Mouse (Mus musculus) midbrain, embryonic 12.5 days (tissue): ENCODE data around the gene Rpl24. TPM values are rescaled to one million over a fixed set of nuclear protein-coding genes. Genes with fewer than 3 reads are reported as not detected.
A peak's percentile ranks its signal among the peaks of the same experiment; 100 is the strongest.
"Not testable (repeated sequence)": the region's sequence is repeated elsewhere in the genome, so short reads cannot be mapped to it uniquely, and the experiment has no call there.

Experiments
- ATAC-seq: fragments of 200-750 bp; cut with Nextera tagmentation; 2 replicates; pipeline ENCODE4 v1.8.0; 2017; ENCODE audit warnings: low read depth, moderate TSS enrichment, moderate library complexity; ENCODE audit not compliant: low FRiP score
- H3K27ac ChIP-seq: fragments of 300-500 bp; sonication (generic); replicated peaks from 2 replicates; pipeline ENCODE4 v1.5.1; 2016; ENCODE audit warnings: mild to moderate bottlenecking
- H3K27me3 ChIP-seq: fragments of 300-500 bp; sonication (generic); 2 replicates; pipeline ENCODE4 v1.6.1; 2016; ENCODE audit warnings: mild to moderate bottlenecking
- H3K36me3 ChIP-seq: fragments of 300-500 bp; sonication (generic); 2 replicates; pipeline ENCODE4 v1.6.1; 2016
- H3K4me1 ChIP-seq: fragments of 300-500 bp; sonication (generic); 2 replicates; pipeline ENCODE4 v1.6.1; 2016
- H3K4me2 ChIP-seq: fragments of 300-500 bp; sonication (generic); replicated peaks from 2 replicates; pipeline ENCODE4 v1.6.1; 2016; ENCODE audit warnings: mild to moderate bottlenecking, moderate library complexity
- H3K4me3 ChIP-seq: fragments of 300-500 bp; sonication (generic); 2 replicates; pipeline ENCODE4 v1.5.1; 2016; ENCODE audit warnings: mild to moderate bottlenecking
- H3K9ac ChIP-seq: fragments of 300-500 bp; sonication (generic); replicated peaks from 2 replicates; pipeline ENCODE4 v1.6.1; 2016; ENCODE audit warnings: mild to moderate bottlenecking, moderate library complexity
- H3K9me3 ChIP-seq: fragments of 300-500 bp; sonication (generic); 2 replicates; pipeline ENCODE4 v1.6.1; 2016; ENCODE audit warnings: mild to moderate bottlenecking
- WGBS: fragments of 180-500 bp; shearing (Covaris S2); methylation state at CpG from one replicate; pipeline ENCODE4 v1.1.7; 2016; 5-methylcytosine and 5-hydroxymethylcytosine counted together
- polyA plus RNA-seq: library from polyadenylated mRNA; unstranded; fragments of >200 nt; fragmentation: Nextera tagmentation; extraction: Ambion mirVana; gene quantifications from 2 replicates; pipeline ENCODE4 v1.2.1, GENCODE M21; 2016

The Rpl24 gene
- polyA plus RNA-seq, 1 experiment from 2014 or later: 726 TPM

DNA sequence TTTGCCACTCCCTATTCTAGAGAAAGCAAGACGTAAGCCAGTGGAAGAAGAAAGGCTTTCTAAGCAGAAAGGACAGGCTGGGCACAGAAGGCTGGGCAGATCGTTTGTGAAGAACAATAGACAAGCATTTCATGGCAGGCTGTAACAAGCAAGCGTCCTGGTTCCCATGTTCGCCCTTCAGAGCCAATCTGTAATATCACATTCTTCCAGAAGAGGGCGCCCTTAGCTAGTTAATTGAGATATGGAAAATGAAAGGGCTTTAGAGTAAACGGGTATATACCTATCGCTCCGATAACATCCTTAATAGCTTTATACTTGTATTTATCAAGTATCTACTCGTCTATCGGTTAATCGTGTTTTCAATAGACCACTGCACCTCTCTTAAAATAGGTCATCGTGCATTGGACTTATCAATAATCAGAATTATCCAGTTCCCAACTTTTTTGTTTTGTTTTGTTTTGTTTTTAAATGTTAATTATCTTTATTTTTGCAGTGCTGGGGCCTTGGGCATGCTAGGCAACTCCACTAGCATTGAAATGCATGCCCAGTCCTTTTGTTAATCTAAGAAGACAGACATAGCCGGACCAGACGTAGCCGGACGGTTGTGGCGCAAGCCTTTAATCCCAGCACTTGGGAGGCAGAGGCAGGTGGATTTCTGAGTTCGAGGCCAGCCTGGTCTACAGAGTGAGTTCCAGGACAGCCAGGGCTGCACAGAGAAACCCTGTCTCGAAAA is 15.0 kb upstream of the Rpl24 start:
- H3K4me1 ChIP-seq: no peaks in the 10 kb centered on the region
- ATAC-seq: peak; percentile 68
- 42% methylated on average over 19 of the region's 19 CpGs for WGBS

DNA sequence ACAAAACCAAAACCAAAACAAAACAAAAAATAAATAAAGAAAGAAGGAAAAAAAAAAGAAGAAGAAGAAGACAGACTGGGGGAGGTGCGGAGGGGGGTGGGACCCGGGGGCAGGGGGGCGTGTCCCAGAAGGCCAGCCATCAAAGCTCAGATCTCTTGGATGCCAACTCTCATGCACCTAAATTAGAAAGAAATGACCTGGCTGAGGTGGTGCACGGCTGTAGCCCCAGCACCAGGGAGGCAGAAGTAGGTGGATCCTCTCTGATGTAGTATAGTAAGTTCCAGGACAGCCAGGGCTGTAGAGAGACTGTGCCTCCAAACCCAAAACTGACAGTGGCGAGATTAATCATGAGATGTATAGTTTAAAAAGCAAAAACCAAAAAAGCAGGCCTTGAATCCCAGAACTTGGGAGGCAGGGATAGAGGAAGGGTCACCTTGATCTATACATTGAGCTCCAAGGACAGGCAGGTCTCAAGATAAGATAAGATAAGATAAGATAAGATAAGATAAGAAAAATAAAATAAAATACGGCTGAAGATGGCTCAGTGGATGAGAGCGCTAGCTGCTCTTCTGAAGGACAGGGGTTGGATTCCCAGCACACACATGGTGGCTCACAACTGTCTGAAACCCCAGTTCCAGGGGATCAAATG is 14.3 kb upstream of the Rpl24 start:
- no peaks in the 10 kb centered on the region for H3K36me3 ChIP-seq
- no peak overlapping the region for H3K9ac ChIP-seq
- H3K27ac ChIP-seq: no peak overlapping the region
- no peaks in the 10 kb centered on the region for H3K4me1 ChIP-seq
- ATAC-seq: no peak
- 79% methylated on average over 7 of the region's 7 CpGs for WGBS
- no peaks in the 10 kb centered on the region for H3K9me3 ChIP-seq
- H3K4me3 ChIP-seq: no peak overlapping the region
- no peaks in the 10 kb centered on the region for H3K27me3 ChIP-seq
- no peak overlapping the region for H3K4me2 ChIP-seq

More for the DNA sequence above, 15.0 kb upstream of the Rpl24 start:
- Histone ChIP-seq H3K27me3 (no peaks in the 10 kb centered on the region), H3K9ac (no peak overlapping the region), H3K36me3 (no peaks in the 10 kb centered on the region), H3K27ac (no peak overlapping the region), H3K4me3 (no peak overlapping the region), H3K9me3 (no peaks in the 10 kb centered on the region), H3K4me2 (no peak overlapping the region)

DNA sequence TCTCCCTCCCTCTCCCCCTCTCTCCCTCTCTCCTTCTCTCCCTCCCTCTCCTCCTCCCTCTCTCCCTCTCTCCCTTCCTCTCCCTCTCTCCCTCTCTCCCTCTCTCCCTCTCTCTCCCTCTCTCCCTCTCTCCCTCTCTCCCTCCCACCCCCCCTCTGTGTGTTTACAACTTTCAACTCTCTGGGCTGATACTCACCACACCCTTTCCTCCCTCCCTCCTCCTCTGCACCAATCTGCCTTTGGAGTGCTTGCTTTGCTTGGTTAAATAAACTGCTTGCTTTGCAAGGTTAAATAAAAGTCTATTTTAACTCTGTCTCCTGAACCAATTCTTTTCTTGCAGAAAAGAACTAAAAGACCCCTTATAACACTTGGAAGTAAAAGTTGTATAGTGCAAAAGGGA is 13.3 kb upstream of the Rpl24 start:
- H3K4me2 ChIP-seq: no peak overlapping the region

DNA sequence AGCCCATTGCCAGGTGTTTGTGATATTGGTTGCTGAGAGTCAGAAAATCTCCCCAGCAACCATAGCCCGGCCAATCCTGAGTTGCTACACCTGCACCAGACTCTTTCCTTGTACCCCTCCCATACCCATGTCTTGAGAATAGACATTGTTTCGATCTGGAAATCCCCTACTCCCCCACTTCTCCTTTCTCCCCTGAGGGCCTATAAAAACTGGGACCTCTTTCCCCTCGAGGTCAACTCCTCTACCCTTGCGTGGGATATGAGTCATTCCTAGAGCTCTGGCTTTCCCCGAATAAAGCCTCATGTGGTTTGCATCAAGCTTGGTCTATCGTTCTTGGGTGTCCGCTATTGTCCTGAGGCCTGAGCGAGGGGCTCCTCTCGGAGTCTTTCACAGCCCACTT is 11.9 kb upstream of the Rpl24 start:
- H3K27ac ChIP-seq, H3K4me3 ChIP-seq, H3K4me1 ChIP-seq, H3K9ac ChIP-seq, H3K9me3 ChIP-seq, H3K27me3 ChIP-seq, H3K36me3 ChIP-seq, H3K4me2 ChIP-seq, ATAC-seq: not testable (repeated sequence)
- WGBS: 93% methylated on average over 9 of the region's 9 CpGs

More for the DNA sequence above, 13.3 kb upstream of the Rpl24 start:
- no peaks in the 10 kb centered on the region for H3K4me1 ChIP-seq
- no peak overlapping the region for H3K27ac ChIP-seq
- ATAC-seq: no peak
- no peak overlapping the region for H3K9ac ChIP-seq
- H3K9me3 ChIP-seq: no peaks in the 10 kb centered on the region
- no peak overlapping the region for H3K4me3 ChIP-seq
- no peaks in the 10 kb centered on the region for H3K36me3 ChIP-seq
- H3K27me3 ChIP-seq: no peaks in the 10 kb centered on the region

DNA sequence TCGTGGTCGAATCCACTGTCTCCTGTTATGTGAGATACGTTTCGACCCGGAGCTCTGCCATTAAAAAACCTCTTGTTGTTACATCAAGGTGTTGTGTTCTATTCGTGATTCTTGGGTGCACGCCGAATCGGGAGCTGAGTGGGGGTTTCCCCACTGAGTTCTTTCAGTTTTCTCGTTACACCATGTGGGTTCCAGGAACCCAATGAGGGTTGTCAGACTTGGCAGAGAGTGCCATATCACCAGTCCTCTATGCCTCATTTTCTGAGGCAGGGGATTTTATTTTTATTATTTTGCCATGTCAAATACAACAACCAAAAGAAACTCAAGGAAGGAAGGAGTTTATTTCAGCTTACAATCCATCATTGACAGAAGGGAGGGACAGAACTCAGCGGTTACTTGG is 3.0 kb upstream of the Rpl24 start:
- H3K27ac ChIP-seq, H3K36me3 ChIP-seq, H3K4me2 ChIP-seq, H3K9ac ChIP-seq, H3K4me1 ChIP-seq, H3K9me3 ChIP-seq, H3K4me3 ChIP-seq, H3K27me3 ChIP-seq, ATAC-seq: not testable (repeated sequence)
- WGBS: 95% methylated on average over 6 of the region's 11 CpGs

DNA sequence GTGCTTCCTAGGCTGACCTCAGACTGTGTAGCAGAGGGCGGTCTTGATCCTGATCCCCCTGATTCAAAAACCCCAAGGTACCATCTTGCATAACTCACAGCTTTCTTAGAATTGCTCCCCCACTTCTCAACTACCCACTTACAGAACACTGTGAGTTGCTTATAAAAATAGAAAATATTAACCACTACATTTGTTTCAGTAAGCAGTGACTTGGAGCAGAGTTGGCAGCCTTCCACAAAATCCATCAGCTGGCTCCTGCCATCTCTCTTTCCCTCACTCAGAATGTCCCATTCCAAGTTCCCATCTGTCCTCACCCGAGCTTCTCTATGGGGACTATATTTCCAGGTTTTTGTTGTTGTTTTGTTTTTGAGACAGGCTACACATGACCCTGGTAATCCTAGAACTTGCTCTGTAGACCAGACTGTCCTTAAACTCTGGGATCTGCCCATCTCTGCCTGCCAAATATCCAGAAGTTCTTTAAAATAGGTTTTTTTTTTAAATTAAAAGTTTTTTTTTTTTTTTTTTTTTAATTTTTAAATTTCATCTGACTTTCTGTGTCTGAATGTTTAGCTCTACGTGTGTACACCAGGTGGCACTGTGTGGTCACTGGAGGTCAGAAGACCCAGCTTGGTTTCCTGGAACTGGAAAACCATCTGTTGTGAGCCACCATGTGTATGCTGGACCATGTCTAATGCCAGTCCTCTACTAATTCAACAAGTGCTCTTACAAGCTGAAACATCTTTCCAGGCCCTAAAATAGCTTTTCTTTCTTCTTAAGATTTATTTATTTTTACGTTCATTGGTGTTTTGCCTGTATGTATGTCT is 1.7 kb upstream of the Rpl24 start:
- H3K4me1 ChIP-seq: peaks cover 8% of the 10 kb centered on the region
- H3K4me3 ChIP-seq: no peak overlapping the region
- no peaks in the 10 kb centered on the region for H3K27me3 ChIP-seq
- no peak overlapping the region for H3K4me2 ChIP-seq
- no peak overlapping the region for H3K9ac ChIP-seq
- peaks cover 9% of the 10 kb centered on the region for H3K36me3 ChIP-seq
- no peak overlapping the region for H3K27ac ChIP-seq
- ATAC-seq: no peak
- WGBS: 68% methylated on average over 4 of the region's 4 CpGs
- no peaks in the 10 kb centered on the region for H3K9me3 ChIP-seq

DNA sequence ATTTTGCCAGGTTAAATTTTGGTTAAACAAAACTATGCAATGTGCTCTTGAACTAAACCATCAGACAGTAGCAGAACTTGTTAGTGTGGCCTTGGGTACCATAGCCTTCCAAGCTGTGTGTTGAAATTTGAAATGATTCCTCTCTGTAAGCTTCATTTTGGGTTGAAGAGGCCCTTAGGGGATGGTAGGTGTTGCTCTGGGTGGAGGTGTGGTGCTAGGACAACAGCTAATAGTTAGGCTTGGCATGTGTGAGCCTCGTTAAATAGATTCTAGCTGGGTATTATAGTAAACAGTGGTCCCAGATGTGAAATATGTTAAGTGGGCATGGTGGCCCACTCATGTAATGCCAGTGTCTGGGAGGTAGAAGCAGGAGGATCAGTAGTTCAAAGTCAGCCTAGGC is 1.1 kb downstream of the Rpl24 start:
- Histone ChIP-seq H3K4me1 (peaks cover 8% of the 10 kb centered on the region), H3K36me3 (peaks cover 37% of the 10 kb centered on the region), H3K4me3 (peak overlapping the region; percentile 85), H3K9me3 (no peaks in the 10 kb centered on the region), H3K27ac (no peak overlapping the region), H3K9ac (peak overlapping the region; percentile 90), H3K4me2 (peak overlapping the region; percentile 91), H3K27me3 (no peaks in the 10 kb centered on the region)
- no peak for ATAC-seq
- WGBS: 38% methylated on average over 1 of the region's 1 CpGs

DNA sequence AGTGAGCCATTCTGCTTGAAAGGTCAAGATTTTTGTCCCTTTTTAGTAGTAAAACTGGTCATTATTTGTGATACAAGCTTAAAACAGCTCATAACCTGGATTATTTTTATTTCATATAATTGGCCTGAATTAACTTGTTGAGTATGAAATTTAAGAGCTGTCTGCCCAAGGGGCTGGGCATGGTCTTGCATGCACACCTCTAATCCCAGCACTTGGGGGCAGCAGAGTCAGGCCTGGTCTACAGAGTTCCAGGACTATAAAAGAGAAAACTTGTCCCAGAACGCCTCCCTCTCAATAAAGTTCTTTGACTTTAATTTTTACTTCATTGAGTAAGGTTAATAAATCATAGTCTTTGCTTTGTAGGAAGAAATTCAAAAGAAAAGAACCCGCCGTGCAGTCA is 3.1 kb downstream of the Rpl24 start:
- H3K27me3 ChIP-seq: no peaks in the 10 kb centered on the region
- WGBS: 89% methylated on average over 3 of the region's 3 CpGs
- H3K9ac ChIP-seq: no peak overlapping the region
- H3K4me2 ChIP-seq: no peak overlapping the region
- no peak for ATAC-seq
- peaks cover 15% of the 10 kb centered on the region for H3K4me1 ChIP-seq
- H3K4me3 ChIP-seq: 0 out of 2 replicates have a peak overlapping the region, but pooled peaks have one; percentile 2
- H3K36me3 ChIP-seq: peaks cover 37% of the 10 kb centered on the region
- H3K27ac ChIP-seq: no peak overlapping the region
- H3K9me3 ChIP-seq: no peaks in the 10 kb centered on the region

DNA sequence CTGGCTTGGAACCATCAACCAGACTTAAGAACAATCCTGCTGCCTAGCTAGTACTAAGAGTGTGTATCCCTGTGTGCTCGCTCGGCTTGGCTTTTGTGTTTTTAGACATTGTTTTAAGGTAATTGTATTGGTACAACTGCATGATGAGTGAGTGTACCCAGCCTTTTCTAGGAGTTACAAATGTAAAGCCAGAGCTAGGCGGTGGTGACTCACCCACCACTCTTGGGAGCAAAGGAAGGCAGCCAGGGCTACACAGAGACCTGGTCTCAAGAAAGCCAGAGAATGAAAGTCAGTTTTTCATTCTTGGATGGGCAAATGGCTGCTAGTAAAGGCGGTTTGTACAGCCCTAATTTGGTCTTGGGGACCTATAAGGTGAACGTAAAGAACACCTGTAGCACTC is 4.3 kb downstream of the Rpl24 start:
- no peak for ATAC-seq
- WGBS: 92% methylated on average over 5 of the region's 5 CpGs

DNA sequence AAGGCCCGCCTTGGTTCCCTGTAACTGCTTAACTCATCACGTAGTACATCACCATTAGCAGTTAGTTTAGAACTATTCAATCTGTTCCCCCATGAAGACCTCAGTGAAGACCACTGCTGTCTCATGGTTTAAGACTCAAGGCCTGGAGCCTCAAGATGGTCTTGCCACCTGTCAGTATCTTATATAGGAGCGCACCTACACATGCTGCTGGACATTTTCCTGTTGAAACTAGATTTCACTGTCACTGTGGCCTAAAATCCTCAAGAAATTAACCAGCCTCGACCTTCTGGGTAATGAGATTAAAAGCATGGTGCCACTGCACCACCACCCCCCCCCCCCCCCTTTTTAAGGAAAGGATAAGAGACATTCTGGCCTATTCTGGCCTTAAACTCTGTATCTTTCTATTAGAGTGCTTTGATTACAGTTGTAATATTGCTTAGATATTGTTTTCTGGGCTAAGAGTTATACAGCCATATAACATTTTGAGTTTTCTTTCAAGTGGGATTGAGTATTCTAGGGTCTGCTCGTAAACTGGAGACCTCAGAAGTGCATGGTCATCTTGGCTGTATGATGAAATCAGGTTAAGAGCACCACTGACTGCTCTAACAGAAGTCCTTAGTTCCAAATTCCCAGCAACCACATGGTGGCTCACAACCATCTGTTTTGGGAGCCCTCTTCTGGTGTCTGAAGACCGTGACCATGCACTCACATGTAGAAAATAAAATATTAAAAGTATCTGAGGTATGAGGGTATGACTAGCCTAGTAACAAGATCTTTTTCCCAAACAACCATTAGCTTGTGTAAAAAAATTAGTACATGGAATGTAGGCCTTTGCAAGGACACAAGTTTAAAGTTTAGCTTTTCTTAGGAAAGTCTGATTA is 5.9 kb downstream of the Rpl24 start:
- 78% methylated on average over 6 of the region's 6 CpGs for WGBS
- no peak for ATAC-seq
- peaks cover 37% of the 10 kb centered on the region for H3K36me3 ChIP-seq

More for the DNA sequence above, 4.3 kb downstream of the Rpl24 start:
- Histone ChIP-seq H3K27ac (no peak overlapping the region), H3K4me3 (no peak overlapping the region), H3K9ac (no peak overlapping the region), H3K27me3 (no peaks in the 10 kb centered on the region), H3K36me3 (peaks cover 37% of the 10 kb centered on the region), H3K9me3 (no peaks in the 10 kb centered on the region), H3K4me1 (peaks cover 22% of the 10 kb centered on the region), H3K4me2 (no peak overlapping the region)

DNA sequence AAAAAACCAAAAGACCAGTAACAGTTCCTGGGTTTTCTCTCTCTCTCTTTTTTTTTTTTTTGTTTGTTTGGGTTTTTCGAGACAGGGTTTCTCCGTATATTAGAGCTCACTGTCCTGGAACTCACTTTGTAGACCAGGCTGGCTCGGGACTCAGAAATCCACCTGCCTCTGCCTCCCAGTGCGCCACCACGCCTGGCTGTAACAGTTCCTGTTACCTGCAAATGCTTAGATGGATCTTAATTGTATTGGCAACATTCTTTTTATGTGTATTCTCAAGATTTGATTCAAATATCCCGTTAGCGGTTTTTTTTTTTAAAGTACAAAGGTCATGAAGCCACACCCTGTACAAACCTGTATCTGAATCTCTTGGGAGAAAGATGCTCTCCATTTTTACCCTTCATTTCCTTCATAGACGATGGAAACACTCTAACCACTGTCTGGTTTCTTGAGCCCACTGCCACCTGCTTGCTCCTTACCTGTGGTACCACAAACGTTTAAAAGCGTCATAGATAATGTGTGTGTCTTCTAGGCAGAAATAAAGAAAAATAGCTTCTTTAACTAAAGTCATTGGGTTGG is 6.6 kb downstream of the Rpl24 start:
- ATAC-seq: no peak
- peak overlapping the region; percentile 65 for H3K27ac ChIP-seq
- WGBS: 56% methylated on average over 10 of the region's 10 CpGs
- H3K4me1 ChIP-seq: peaks cover 23% of the 10 kb centered on the region
- H3K9me3 ChIP-seq: no peaks in the 10 kb centered on the region
- H3K9ac ChIP-seq: 0 out of 2 replicates have a peak overlapping the region, but pooled peaks have one; percentile 4
- H3K4me2 ChIP-seq: peak overlapping the region; percentile 59
- peak overlapping the region; percentile 75 for H3K4me3 ChIP-seq
- peaks cover 39% of the 10 kb centered on the region for H3K36me3 ChIP-seq
- H3K27me3 ChIP-seq: no peaks in the 10 kb centered on the region

More for the DNA sequence above, 5.9 kb downstream of the Rpl24 start:
- Histone ChIP-seq H3K27me3 (no peaks in the 10 kb centered on the region), H3K27ac (no peak overlapping the region), H3K4me3 (no peak overlapping the region), H3K9ac (no peak overlapping the region), H3K4me2 (no peak overlapping the region), H3K4me1 (peaks cover 28% of the 10 kb centered on the region), H3K9me3 (no peaks in the 10 kb centered on the region)
